Comparison of ENCODE assay signal across 14 mouse cellular contexts in genomic region chr2:135283783-135284182, GRCm38 (mm10).
DNase-seq lines count a peak whose midpoint lies in the region; ATAC-seq and TF ChIP-seq lines count a peak whose summit lies in the region.
"Had no signal": no experiment of that assay in that cellular context is flagged by ENCODE, and none has a peak within 500 bp of the region (broad histone marks: within the 10 kb centered on the region; RNA-seq: fewer than 3 reads in every experiment).

No protein-coding gene starts in this region.

- no peak overlapping the region for H3K4me2 ChIP-seq in hindbrain, postnatal 0 days (ENCODE audit: low read depth, low read length)
- H3K4me2 ChIP-seq in hindbrain, embryonic 13.5 days = no peak overlapping the region
- no peak overlapping the region for H3K4me2 ChIP-seq in lung, embryonic 14.5 days
- H3K4me2 ChIP-seq: embryonic facial prominence, embryonic 12.5 days; heart, embryonic 13.5 days; hindbrain, embryonic 12.5 days had no signal

- ATAC-seq in hindbrain, postnatal 0 days = no peak
- ATAC-seq in hindbrain, embryonic 13.5 days (ENCODE audit: low FRiP score) = no peak
- ATAC-seq in lung, embryonic 14.5 days (ENCODE audit: insufficient read depth) = no peak
- ATAC-seq in Patski = no peak
- ATAC-seq in granulocyte monocyte progenitor cell, adult 5-6 weeks (replicated peaks; ENCODE audit: poor library complexity, severe bottlenecking) = peak; percentile 30; the same call in 1 of the 2 replicates

- POLR2A ChIA-PET in Patski (lab: Charles Lee) = no interaction called here

- no peak overlapping the region for H3K9ac ChIP-seq in hindbrain, postnatal 0 days (replicated peaks; ENCODE audit: low read length)
- H3K9ac ChIP-seq in hindbrain, embryonic 13.5 days = no peak overlapping the region
- no peak overlapping the region for H3K9ac ChIP-seq in lung, embryonic 14.5 days
- H3K9ac ChIP-seq: embryonic facial prominence, embryonic 12.5 days; heart, embryonic 13.5 days; hindbrain, embryonic 12.5 days had no signal

- WGBS in hindbrain, postnatal 0 days = 79% methylated on average over 3 of the region's 3 CpGs
- 77% methylated on average over 3 of the region's 3 CpGs for WGBS in hindbrain, embryonic 13.5 days
- 62% methylated on average over 3 of the region's 3 CpGs for WGBS in lung, embryonic 14.5 days
- WGBS in thymus, adult 2 months = 55% methylated on average over 3 of the region's 3 CpGs

- H3K27me3 ChIP-seq in hindbrain, postnatal 0 days (ENCODE audit: insufficient read depth, low read length) = no peaks in the 10 kb centered on the region
- no peaks in the 10 kb centered on the region for H3K27me3 ChIP-seq in hindbrain, embryonic 13.5 days
- no peaks in the 10 kb centered on the region for H3K27me3 ChIP-seq in lung, embryonic 14.5 days (ENCODE audit: insufficient read depth, low read length)
- H3K27me3 ChIP-seq in Patski = peaks cover 12% of the 10 kb centered on the region
- H3K27me3 ChIP-seq in thymus, adult 2 months (ENCODE audit: control insufficient read depth, insufficient read depth, low read length) = no peaks in the 10 kb centered on the region
- H3K27me3 ChIP-seq: embryonic facial prominence, embryonic 12.5 days; heart, embryonic 13.5 days; hindbrain, embryonic 12.5 days had no signal

- H3K36me3 ChIP-seq in hindbrain, postnatal 0 days (ENCODE audit: insufficient read depth, low read length) = no peaks in the 10 kb centered on the region
- H3K36me3 ChIP-seq in hindbrain, embryonic 13.5 days = no peaks in the 10 kb centered on the region
- H3K36me3 ChIP-seq in lung, embryonic 14.5 days (ENCODE audit: insufficient read depth) = no peaks in the 10 kb centered on the region
- H3K36me3 ChIP-seq in thymus, adult 2 months (ENCODE audit: control insufficient read depth, insufficient read depth, low read length) = no peaks in the 10 kb centered on the region
- H3K36me3 ChIP-seq: embryonic facial prominence, embryonic 12.5 days; heart, embryonic 13.5 days; hindbrain, embryonic 12.5 days had no signal

- H3K9me3 ChIP-seq in hindbrain, postnatal 0 days (ENCODE audit: low read length) = no peaks in the 10 kb centered on the region
- H3K9me3 ChIP-seq in hindbrain, embryonic 13.5 days = no peaks in the 10 kb centered on the region
- no peaks in the 10 kb centered on the region for H3K9me3 ChIP-seq in lung, embryonic 14.5 days (ENCODE audit: low read depth, low read length)
- H3K9me3 ChIP-seq: embryonic facial prominence, embryonic 12.5 days; heart, embryonic 13.5 days; hindbrain, embryonic 12.5 days had no signal

- peak; percentile 55 for TF ChIP-seq CTCF in hindbrain, postnatal 0 days (IDR thresholded peaks at IDR 0.05; ENCODE audit: low read depth)
- TF ChIP-seq CTCF in lung, embryonic 14.5 days (IDR thresholded peaks at IDR 0.05; ENCODE audit: low read depth) = peak; percentile 51
- peak; percentile 46 for TF ChIP-seq CTCF in Patski (IDR thresholded peaks at IDR 0.05)
- no peak for TF ChIP-seq CTCF in thymus, adult 2 months (IDR thresholded peaks at IDR 0.05; ENCODE audit: borderline replicate concordance, control insufficient read depth, extremely low read depth, insufficient read depth, low read length, poor library complexity)

- in situ Hi-C loops in Patski (cut with MboI; ENCODE audit: low pct_unique_long_range_greater_than_20kb) = no loop called here

- TF ChIP-seq POLR2A in thymus, adult 2 months (IDR thresholded peaks at IDR 0.05; ENCODE audit: control insufficient read depth, extremely low read depth, insufficient read depth, low read length, poor library complexity) = no peak

- H3K27ac ChIP-seq in hindbrain, postnatal 0 days = no peak overlapping the region
- H3K27ac ChIP-seq in hindbrain, embryonic 13.5 days = no peak overlapping the region
- no peak overlapping the region for H3K27ac ChIP-seq in lung, embryonic 14.5 days (ENCODE audit: low read depth)
- H3K27ac ChIP-seq in thymus, adult 2 months (ENCODE audit: control insufficient read depth, insufficient read depth, low read length) = no peak overlapping the region
- H3K27ac ChIP-seq: embryonic facial prominence, embryonic 12.5 days; heart, embryonic 13.5 days; hindbrain, embryonic 12.5 days had no signal

- DNase-seq in hindbrain, postnatal 0 days (ENCODE audit: low spot score) = peak; percentile 34
- peak; percentile 30 for DNase-seq in lung, embryonic 14.5 days
- DNase-seq in lung, postnatal 4 days = no peak
- no peak for DNase-seq in Patski (ENCODE audit: low read depth, low spot score)
- DNase-seq in thymus, adult 2 months = no peak
- DNase-seq: adrenal gland, postnatal 36 days; cerebellum, adult 11 months; thymus, postnatal 4 days had no signal

- no peak overlapping the region for H3K4me3 ChIP-seq in hindbrain, postnatal 0 days (ENCODE audit: low read length)
- no peak overlapping the region for H3K4me3 ChIP-seq in hindbrain, embryonic 13.5 days
- H3K4me3 ChIP-seq in lung, embryonic 14.5 days (ENCODE audit: low read depth, low read length) = no peak overlapping the region
- no peak overlapping the region for H3K4me3 ChIP-seq in thymus, adult 2 months (ENCODE audit: control insufficient read depth, insufficient read depth, low read length)
- H3K4me3 ChIP-seq: embryonic facial prominence, embryonic 12.5 days; heart, embryonic 13.5 days; hindbrain, embryonic 12.5 days; myocyte had no signal

- CTCF ChIA-PET in Patski (lab: Charles Lee) = no interaction called here

- no peaks in the 10 kb centered on the region for H3K4me1 ChIP-seq in hindbrain, postnatal 0 days (ENCODE audit: insufficient read depth, low read length)
- H3K4me1 ChIP-seq in hindbrain, embryonic 13.5 days (replicated peaks) = no peaks in the 10 kb centered on the region
- peaks cover under 1% of the 10 kb centered on the region; the same call in 1 of the 2 replicates for H3K4me1 ChIP-seq in lung, embryonic 14.5 days (ENCODE audit: insufficient read depth)
- no peaks in the 10 kb centered on the region for H3K4me1 ChIP-seq in thymus, adult 2 months (replicated peaks; ENCODE audit: control insufficient read depth, insufficient read depth, low read length)
- H3K4me1 ChIP-seq: embryonic facial prominence, embryonic 12.5 days; hindbrain, embryonic 12.5 days had no signal

Comparison
In these comparisons a context has a peak if more than half of its experiments do, and no peak if none do; other contexts are left out.
1. DNase-seq: peak in hindbrain, postnatal 0 days (single experiment) and lung, embryonic 14.5 days (single experiment); none in lung, postnatal 4 days (0 of 2), Patski (single experiment) and thymus, adult 2 months (single experiment).